Mouse (Mus musculus): ENCODE measurements around the gene Ripply3.

DNA sequence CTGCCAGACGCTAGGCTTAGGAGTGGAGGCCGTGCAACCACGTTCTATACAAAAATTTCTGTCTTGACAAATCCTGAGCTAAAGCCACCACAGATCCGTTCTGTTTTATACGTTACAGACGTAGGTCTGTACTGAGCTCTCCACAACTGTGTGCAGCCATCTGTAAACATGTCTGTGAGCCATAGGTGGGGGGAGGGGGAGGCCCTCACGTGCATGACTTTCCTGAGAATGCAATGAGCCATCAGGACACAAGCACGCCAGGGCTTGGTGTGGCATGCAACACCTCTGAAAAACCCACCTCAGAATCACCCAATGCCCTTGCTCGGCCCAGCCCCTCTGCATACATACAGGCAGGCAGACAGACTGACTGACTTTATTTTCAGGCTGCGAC lies 22.1 kb downstream of the Ripply3 start:
- TF ChIP-seq CTCF (IDR thresholded peaks at IDR 0.05; ENCODE audit: control insufficient read depth, insufficient read depth, low read length) (no peak), POLR2A (IDR thresholded peaks at IDR 0.05; ENCODE audit: borderline replicate concordance, control insufficient read depth, low read depth, low read length) (no peak)

All from bone marrow, adult 2 months (tissue).